Mouse (Mus musculus): ENCODE results near the gene Tmem115.

- TF ChIP-seq CTCF (IDR thresholded peaks at IDR 0.05; ENCODE audit: low read depth): no peak
- no peak for TF ChIP-seq EP300 (IDR thresholded peaks at IDR 0.05; ENCODE audit: low read depth)
These were observed 23.2 kb upstream of the Tmem115 start for GRCm38 (mm10) chr9:107510384-107511100.
